Mouse (Mus musculus): ENCODE measurements around the gene Bend6. TPM values are rescaled to one million over a fixed set of nuclear protein-coding genes. Genes with fewer than 3 reads are reported as not detected.

Bend6 gene
- polyA plus RNA-seq, 1 experiment from 2014 or later, result 2.8 TPM

DNA sequence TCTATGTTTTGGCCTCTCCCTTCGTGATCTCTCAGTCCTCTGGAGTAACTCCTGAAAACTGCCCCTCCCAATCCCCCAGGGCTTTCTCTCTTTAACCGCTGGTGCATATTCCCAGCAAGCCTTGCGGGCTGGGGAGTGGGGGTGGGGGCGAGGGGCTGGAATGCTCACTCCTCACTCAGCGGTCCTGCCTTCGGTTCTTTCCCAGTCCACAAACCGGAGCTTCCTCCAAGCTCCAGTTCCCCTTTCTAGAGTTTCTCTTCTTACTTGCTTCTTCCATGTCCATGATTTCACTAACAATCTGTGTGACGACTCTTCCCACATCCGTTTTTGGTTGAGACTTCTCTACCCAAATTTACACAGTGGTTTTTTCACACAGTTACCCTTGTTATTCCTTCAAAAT is 4.0 kb downstream of the Bend6 start:
- 26% methylated on average over 9 of the region's 9 CpGs for WGBS
- no peak overlapping the region for H3K4me2 ChIP-seq (ENCODE audit: low read depth, low read length)

DNA sequence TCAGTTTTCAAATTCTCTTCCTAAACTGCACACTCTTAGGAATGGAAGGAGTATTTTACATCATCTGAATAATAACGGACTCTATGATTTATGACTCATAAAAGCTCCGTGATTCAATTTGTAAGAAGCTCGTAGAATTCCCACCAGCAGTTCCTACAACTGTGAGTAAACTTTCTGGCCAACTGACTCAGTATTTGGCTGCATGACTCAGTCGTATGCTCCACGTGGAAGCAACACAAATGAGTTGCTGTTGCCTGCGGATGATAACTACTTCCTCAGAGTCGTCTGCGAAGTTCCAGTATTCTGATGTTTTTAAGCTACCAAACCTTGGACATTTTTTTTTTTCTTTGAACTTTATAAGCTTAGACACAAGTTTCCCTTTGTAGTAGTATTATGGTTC is 7.4 kb downstream of the Bend6 start:
- Histone ChIP-seq H3K4me1 (ENCODE audit: control insufficient read depth, insufficient read depth, low read length) (no peaks in the 10 kb centered on the region), H3K9ac (replicated peaks; ENCODE audit: low read length) (no peak overlapping the region), H3K4me2 (ENCODE audit: low read depth, low read length) (no peak overlapping the region), H3K27ac (replicated peaks; ENCODE audit: low read depth, low read length) (no peak overlapping the region), H3K36me3 (replicated peaks; ENCODE audit: control insufficient read depth, insufficient read depth, low read depth, low read length) (no peaks in the 10 kb centered on the region), H3K4me3 (ENCODE audit: low read depth, low read length) (no peak overlapping the region), H3K27me3 (ENCODE audit: control insufficient read depth, insufficient read depth, low read length) (no peaks in the 10 kb centered on the region), H3K9me3 (replicated peaks; ENCODE audit: control insufficient read depth, low read length) (no peaks in the 10 kb centered on the region)
- no peak for ATAC-seq (replicated peaks; ENCODE audit: insufficient number of reproducible peaks, low FRiP score, low TSS enrichment, low read depth)
- WGBS, result 88% methylated on average over 8 of the region's 8 CpGs
- DNase-seq (ENCODE audit: low spot score), result no peak

More for the DNA sequence above, 4.0 kb downstream of the Bend6 start:
- no peaks in the 10 kb centered on the region for H3K4me1 ChIP-seq (ENCODE audit: control insufficient read depth, insufficient read depth, low read length)
- no peak for DNase-seq (ENCODE audit: low spot score)
- ATAC-seq (replicated peaks; ENCODE audit: insufficient number of reproducible peaks, low FRiP score, low TSS enrichment, low read depth), result no peak
- H3K27ac ChIP-seq (replicated peaks; ENCODE audit: low read depth, low read length), result no peak overlapping the region
- H3K9me3 ChIP-seq (replicated peaks; ENCODE audit: control insufficient read depth, low read length), result no peaks in the 10 kb centered on the region
- H3K36me3 ChIP-seq (replicated peaks; ENCODE audit: control insufficient read depth, insufficient read depth, low read depth, low read length), result no peaks in the 10 kb centered on the region
- H3K4me3 ChIP-seq (ENCODE audit: low read depth, low read length), result no peak overlapping the region
- H3K27me3 ChIP-seq (ENCODE audit: control insufficient read depth, insufficient read depth, low read length), result peaks cover 2% of the 10 kb centered on the region; the same call in 1 of the 2 replicates
- H3K9ac ChIP-seq (replicated peaks; ENCODE audit: low read length), result no peak overlapping the region

DNA sequence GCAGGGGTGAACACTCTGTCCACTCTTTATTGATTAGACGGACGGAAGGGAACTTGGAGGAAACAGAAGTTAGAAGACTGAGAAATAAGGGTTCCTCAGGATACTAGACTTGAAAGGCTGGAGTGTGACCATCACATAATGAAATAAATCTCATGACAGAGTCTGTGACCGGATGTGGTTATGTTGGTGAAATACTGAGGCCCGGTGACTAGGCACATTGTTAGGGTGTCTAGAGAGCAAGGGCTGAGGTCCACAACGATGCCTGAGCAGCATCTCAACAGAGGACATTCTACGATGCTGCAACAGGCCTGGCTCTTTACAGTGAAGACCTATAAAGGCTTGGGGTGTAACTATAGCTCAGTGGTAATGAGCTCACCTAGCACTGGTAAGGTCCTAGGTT is 9.2 kb downstream of the Bend6 start:
- Histone ChIP-seq H3K9ac (replicated peaks; ENCODE audit: low read length) (no peak overlapping the region), H3K9me3 (replicated peaks; ENCODE audit: control insufficient read depth, low read length) (no peaks in the 10 kb centered on the region), H3K4me3 (ENCODE audit: low read depth, low read length) (no peak overlapping the region), H3K27me3 (ENCODE audit: control insufficient read depth, insufficient read depth, low read length) (no peaks in the 10 kb centered on the region), H3K36me3 (replicated peaks; ENCODE audit: control insufficient read depth, insufficient read depth, low read depth, low read length) (no peaks in the 10 kb centered on the region), H3K4me1 (ENCODE audit: control insufficient read depth, insufficient read depth, low read length) (no peaks in the 10 kb centered on the region), H3K27ac (replicated peaks; ENCODE audit: low read depth, low read length) (no peak overlapping the region), H3K4me2 (ENCODE audit: low read depth, low read length) (no peak overlapping the region)
- DNase-seq (ENCODE audit: low spot score), result no peak
- 82% methylated on average over 6 of the region's 6 CpGs for WGBS
- ATAC-seq (replicated peaks; ENCODE audit: insufficient number of reproducible peaks, low FRiP score, low TSS enrichment, low read depth), result no peak

DNA sequence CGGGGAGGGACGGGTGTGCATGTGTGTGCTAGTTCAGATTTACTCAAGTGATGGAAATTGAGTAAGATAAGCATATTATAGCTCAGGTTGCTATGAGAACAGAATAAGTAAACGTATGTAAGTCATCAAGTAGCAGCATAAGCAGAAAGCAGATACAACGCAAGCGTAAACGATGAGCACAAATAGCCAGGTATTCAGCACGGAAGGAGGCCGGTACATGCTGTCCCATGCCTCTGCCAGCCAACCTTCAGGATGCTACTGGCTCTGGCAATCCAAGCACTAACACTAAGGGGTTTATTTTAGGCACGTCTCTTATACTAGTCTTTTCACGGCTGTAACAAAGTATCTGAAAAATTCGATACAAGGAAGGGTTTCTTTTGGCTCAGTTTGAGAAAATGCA is 10.2 kb downstream of the Bend6 start:
- no peak for ATAC-seq (replicated peaks; ENCODE audit: insufficient number of reproducible peaks, low FRiP score, low TSS enrichment, low read depth)

DNA sequence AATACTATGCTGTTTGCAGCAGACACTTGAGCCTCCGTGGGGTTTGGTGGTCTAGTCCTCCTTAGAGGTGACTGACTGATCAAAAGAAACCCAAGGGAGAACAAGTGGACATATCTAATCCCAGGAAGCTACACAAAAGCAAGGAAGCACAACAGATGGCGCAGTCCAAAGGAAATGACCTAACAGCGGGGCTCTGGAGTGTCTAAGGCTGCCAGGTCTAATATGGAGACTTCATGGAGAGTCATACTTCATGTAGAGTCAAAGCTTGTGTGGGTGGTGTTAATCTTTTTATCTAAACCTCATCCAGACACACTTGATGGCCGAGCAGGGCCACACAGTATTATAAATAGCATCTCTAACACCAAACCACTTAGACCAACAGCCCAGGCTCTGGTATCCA is 10.9 kb downstream of the Bend6 start:
- Histone ChIP-seq H3K27me3 (ENCODE audit: control insufficient read depth, insufficient read depth, low read length) (no peaks in the 10 kb centered on the region), H3K4me1 (ENCODE audit: control insufficient read depth, insufficient read depth, low read length) (no peaks in the 10 kb centered on the region), H3K9ac (replicated peaks; ENCODE audit: low read length) (no peak overlapping the region), H3K27ac (replicated peaks; ENCODE audit: low read depth, low read length) (no peak overlapping the region), H3K4me2 (ENCODE audit: low read depth, low read length) (no peak overlapping the region), H3K9me3 (replicated peaks; ENCODE audit: control insufficient read depth, low read length) (no peaks in the 10 kb centered on the region), H3K4me3 (ENCODE audit: low read depth, low read length) (no peak overlapping the region), H3K36me3 (replicated peaks; ENCODE audit: control insufficient read depth, insufficient read depth, low read depth, low read length) (no peaks in the 10 kb centered on the region)
- no peak for ATAC-seq (replicated peaks; ENCODE audit: insufficient number of reproducible peaks, low FRiP score, low TSS enrichment, low read depth)
- 84% methylated on average over 4 of the region's 4 CpGs for WGBS
- no peak for DNase-seq (ENCODE audit: low spot score)

More for the DNA sequence above, 10.2 kb downstream of the Bend6 start:
- no peak for DNase-seq (ENCODE audit: low spot score)
- Histone ChIP-seq H3K4me2 (ENCODE audit: low read depth, low read length) (no peak overlapping the region), H3K4me3 (ENCODE audit: low read depth, low read length) (no peak overlapping the region), H3K36me3 (replicated peaks; ENCODE audit: control insufficient read depth, insufficient read depth, low read depth, low read length) (no peaks in the 10 kb centered on the region), H3K9ac (replicated peaks; ENCODE audit: low read length) (no peak overlapping the region), H3K9me3 (replicated peaks; ENCODE audit: control insufficient read depth, low read length) (no peaks in the 10 kb centered on the region), H3K4me1 (ENCODE audit: control insufficient read depth, insufficient read depth, low read length) (no peaks in the 10 kb centered on the region), H3K27ac (replicated peaks; ENCODE audit: low read depth, low read length) (no peak overlapping the region), H3K27me3 (ENCODE audit: control insufficient read depth, insufficient read depth, low read length) (no peaks in the 10 kb centered on the region)
- WGBS, result 85% methylated on average over 11 of the region's 11 CpGs

DNA sequence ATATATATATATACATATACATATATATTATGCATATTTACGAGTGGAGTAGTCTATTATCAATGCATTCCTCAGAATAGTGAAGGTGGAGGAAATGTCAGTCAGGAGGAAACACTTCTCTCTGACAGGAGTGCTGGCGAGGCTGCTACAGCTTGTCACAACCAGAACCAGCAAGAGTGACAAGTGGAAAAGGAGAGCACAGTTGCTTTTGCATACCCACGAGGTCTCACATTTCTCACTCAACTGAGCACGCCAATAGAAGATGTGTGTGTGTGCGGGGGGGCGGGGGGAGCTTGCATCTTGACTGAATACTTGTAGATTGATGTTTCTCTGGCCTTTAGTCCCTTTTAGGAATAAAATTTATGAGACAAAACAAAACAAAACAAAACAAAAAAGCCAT is 11.5 kb downstream of the Bend6 start:
- 71% methylated on average over 6 of the region's 6 CpGs for WGBS
- Histone ChIP-seq H3K9me3 (replicated peaks; ENCODE audit: control insufficient read depth, low read length) (no peaks in the 10 kb centered on the region), H3K4me1 (ENCODE audit: control insufficient read depth, insufficient read depth, low read length) (no peaks in the 10 kb centered on the region), H3K9ac (replicated peaks; ENCODE audit: low read length) (no peak overlapping the region), H3K27me3 (ENCODE audit: control insufficient read depth, insufficient read depth, low read length) (no peaks in the 10 kb centered on the region), H3K36me3 (replicated peaks; ENCODE audit: control insufficient read depth, insufficient read depth, low read depth, low read length) (no peaks in the 10 kb centered on the region), H3K4me2 (ENCODE audit: low read depth, low read length) (no peak overlapping the region), H3K4me3 (ENCODE audit: low read depth, low read length) (no peak overlapping the region), H3K27ac (replicated peaks; ENCODE audit: low read depth, low read length) (no peak overlapping the region)
- DNase-seq (ENCODE audit: low spot score) (no peak), ATAC-seq (replicated peaks; ENCODE audit: insufficient number of reproducible peaks, low FRiP score, low TSS enrichment, low read depth) (no peak)

DNA sequence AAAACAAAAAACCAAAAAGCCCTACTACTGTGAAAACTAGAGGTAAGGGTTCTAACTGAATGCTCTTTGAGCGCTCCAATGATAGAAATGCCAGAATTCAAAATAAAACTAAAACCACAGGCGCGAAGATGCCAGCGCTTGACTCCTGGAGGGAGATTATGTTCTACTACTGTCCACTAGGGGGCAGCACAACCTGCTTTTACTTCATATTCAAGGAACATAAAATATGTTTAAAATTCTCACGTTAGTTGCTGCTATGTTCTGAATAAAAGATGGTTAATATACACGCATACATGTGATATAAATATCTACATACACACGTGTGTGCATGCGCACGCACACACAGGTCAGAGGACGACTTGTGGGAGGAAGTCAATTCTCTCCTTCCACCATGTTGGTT is 14.8 kb downstream of the Bend6 start:
- Histone ChIP-seq H3K4me3 (ENCODE audit: low read depth, low read length) (no peak overlapping the region), H3K27ac (replicated peaks; ENCODE audit: low read depth, low read length) (no peak overlapping the region), H3K4me2 (ENCODE audit: low read depth, low read length) (no peak overlapping the region), H3K9me3 (replicated peaks; ENCODE audit: control insufficient read depth, low read length) (no peaks in the 10 kb centered on the region), H3K27me3 (ENCODE audit: control insufficient read depth, insufficient read depth, low read length) (no peaks in the 10 kb centered on the region), H3K36me3 (replicated peaks; ENCODE audit: control insufficient read depth, insufficient read depth, low read depth, low read length) (no peaks in the 10 kb centered on the region), H3K9ac (replicated peaks; ENCODE audit: low read length) (no peak overlapping the region), H3K4me1 (ENCODE audit: control insufficient read depth, insufficient read depth, low read length) (no peaks in the 10 kb centered on the region)
- peak; percentile 58 for DNase-seq (ENCODE audit: low spot score)
- ATAC-seq (replicated peaks; ENCODE audit: insufficient number of reproducible peaks, low FRiP score, low TSS enrichment, low read depth), result no peak
- 66% methylated on average over 10 of the region's 10 CpGs for whole genome bisulfite sequencing

DNA sequence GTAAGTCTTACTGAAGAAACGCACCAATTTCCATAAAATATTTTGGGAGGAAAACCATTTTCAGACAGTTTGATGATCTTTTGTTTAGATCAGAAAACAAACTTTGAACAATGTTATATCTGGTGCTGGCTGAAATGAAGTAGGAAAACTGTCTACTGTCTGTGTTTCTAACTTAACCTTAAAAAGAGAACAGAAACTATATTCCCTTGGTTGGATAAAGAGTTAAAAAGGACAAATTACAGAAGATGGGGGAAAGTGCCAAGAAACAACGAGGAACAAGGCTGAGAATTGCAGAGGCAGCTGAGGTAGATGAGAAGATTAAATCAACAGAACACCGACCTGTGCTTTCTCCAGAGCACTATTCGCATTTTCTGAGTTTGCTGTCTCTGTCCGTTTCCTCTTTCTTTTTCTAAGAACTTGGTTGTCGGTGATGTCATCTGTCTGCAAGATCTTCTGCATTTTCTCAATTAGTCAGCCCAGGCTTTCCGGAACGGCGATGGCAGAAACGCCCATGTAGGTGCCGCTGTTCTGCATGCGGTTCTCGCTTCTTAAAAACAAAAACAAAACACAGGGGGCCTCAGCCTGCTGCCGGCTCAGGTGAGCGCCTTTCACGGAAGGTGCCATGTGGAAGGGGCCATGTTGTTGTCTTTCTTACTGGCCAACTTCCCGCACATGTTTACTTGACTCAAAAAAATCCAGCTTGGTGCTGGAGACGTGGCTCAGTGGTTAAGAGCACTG is 24.3 kb downstream of the Bend6 start:
- ATAC-seq (replicated peaks; ENCODE audit: insufficient number of reproducible peaks, low FRiP score, low TSS enrichment, low read depth), result no peak
- H3K27me3 ChIP-seq (ENCODE audit: control insufficient read depth, insufficient read depth, low read length), result no peaks in the 10 kb centered on the region
- peak; percentile 14 for DNase-seq (ENCODE audit: low spot score)
- WGBS, result 19% methylated on average over 18 of the region's 18 CpGs
- no peaks in the 10 kb centered on the region for H3K4me1 ChIP-seq (ENCODE audit: control insufficient read depth, insufficient read depth, low read length)
- peak overlapping the region; percentile 33; the same call in 1 of the 2 replicates for H3K4me2 ChIP-seq (ENCODE audit: low read depth, low read length)
- no peaks in the 10 kb centered on the region for H3K9me3 ChIP-seq (replicated peaks; ENCODE audit: control insufficient read depth, low read length)
- H3K4me3 ChIP-seq (ENCODE audit: low read depth, low read length), result no peak overlapping the region
- H3K27ac ChIP-seq (replicated peaks; ENCODE audit: low read depth, low read length), result no peak overlapping the region
- no peaks in the 10 kb centered on the region for H3K36me3 ChIP-seq (replicated peaks; ENCODE audit: control insufficient read depth, insufficient read depth, low read depth, low read length)
- H3K9ac ChIP-seq (replicated peaks; ENCODE audit: low read length), result no peak overlapping the region
